Mouse (Mus musculus): Measurements from ENCODE around the gene Bicd2. TPM values are rescaled to one million over a fixed set of nuclear protein-coding genes. Genes with fewer than 3 reads are reported as not detected.
"Not testable (repeated sequence)": the region's sequence is repeated elsewhere in the genome, so short reads cannot be mapped to it uniquely, and the experiment has no call there.

Bicd2 gene
- total RNA-seq, 1 experiment = 25.5 TPM

DNA sequence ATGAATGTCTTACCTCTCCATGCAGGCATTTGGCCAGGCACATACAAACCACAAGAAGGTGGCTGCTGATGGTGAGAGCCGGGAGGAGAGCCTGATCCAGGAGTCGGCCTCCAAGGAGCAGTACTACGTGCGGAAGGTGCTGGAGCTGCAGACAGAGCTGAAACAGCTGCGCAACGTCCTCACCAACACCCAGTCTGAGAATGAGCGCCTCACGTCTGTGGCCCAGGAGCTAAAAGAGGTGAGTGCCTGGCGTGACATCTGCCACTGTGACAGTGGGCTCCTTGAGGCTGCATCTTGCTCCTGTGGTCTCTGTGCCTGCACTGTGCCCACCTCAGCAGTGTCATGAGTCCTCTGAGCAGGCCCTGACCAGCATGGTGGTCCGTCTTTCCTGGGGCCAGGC lies 28.0 kb downstream of the Bicd2 start:
- no peak for DNase-seq (ENCODE audit: low read depth, low spot score)
- TF ChIP-seq ZC3H11A (IDR thresholded peaks at IDR 0.05; ENCODE audit: borderline replicate concordance, low read depth, low read length) = no peak
- TF ChIP-seq HCFC1 (IDR thresholded peaks at IDR 0.05; ENCODE audit: borderline replicate concordance, insufficient read depth, low read length) = no peak
- TF ChIP-seq ZNF384 (IDR thresholded peaks at IDR 0.05; ENCODE audit: low read depth, low read length) = no peak
- no peak for TF ChIP-seq CHD2 (IDR thresholded peaks at IDR 0.05; ENCODE audit: low read depth, low read length)
- no peak for TF ChIP-seq MAFK (IDR thresholded peaks at IDR 0.05; ENCODE audit: insufficient read depth, low read depth, low read length)
- Histone ChIP-seq H3K27ac (ENCODE audit: insufficient read depth, low read depth, low read length, poor library complexity, severe bottlenecking) (no peak overlapping the region), H3K9me3 (ENCODE audit: control insufficient read depth, insufficient read depth, low read depth, low read length) (no peaks in the 10 kb centered on the region), H3K4me1 (ENCODE audit: control insufficient read depth in 2 of 2, insufficient read depth in 2 of 2, low read length in 2 of 2, poor library complexity in 1 of 2) (no peaks in the 10 kb centered on the region), H3K4me3 (ENCODE audit: insufficient read depth in 1 of 2, low read depth in 1 of 2, low read length in 2 of 2, poor library complexity in 1 of 2, severe bottlenecking in 1 of 2) (no peak overlapping the region), H3K36me3 (ENCODE audit: control insufficient read depth, insufficient read depth, low read length, poor library complexity, severe bottlenecking) (peaks cover 19% of the 10 kb centered on the region; the same call in 1 of the 2 replicates), H3K9ac (ENCODE audit: insufficient read depth, low read depth, low read length, poor library complexity, severe bottlenecking) (no peak overlapping the region)
- in situ Hi-C loops (cut with MboI; ENCODE audit: low sequenced_read_pairs in 2 of 2, unreplicated experiment in 2 of 2) = no loop called here

DNA sequence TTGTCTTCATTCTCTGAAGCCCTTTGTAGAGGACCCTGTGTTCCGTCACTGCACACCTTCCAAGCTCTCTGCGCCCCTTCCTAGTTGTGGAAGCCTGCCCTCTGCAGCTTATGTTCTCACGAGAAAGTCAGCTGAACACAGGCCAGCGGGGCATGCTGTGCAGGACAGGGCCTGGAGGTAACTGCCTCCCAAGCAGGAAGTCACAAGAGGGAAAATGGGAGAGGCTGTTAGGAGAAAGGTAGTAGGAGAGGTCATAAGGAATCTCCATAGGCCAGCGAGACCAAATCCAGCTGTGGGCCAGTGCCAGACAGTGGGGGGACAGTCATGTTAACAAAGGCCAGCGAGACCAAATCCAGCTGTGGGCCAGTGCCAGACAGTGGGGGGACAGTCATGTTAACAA lies 28.8 kb downstream of the Bicd2 start:
- H3K9me3 ChIP-seq (ENCODE audit: control insufficient read depth, insufficient read depth, low read depth, low read length); H3K9ac ChIP-seq (ENCODE audit: insufficient read depth, low read depth, low read length, poor library complexity, severe bottlenecking); H3K27ac ChIP-seq (ENCODE audit: insufficient read depth, low read depth, low read length, poor library complexity, severe bottlenecking); H3K4me1 ChIP-seq (ENCODE audit: control insufficient read depth in 2 of 2, insufficient read depth in 2 of 2, low read length in 2 of 2, poor library complexity in 1 of 2); DNase-seq (ENCODE audit: low read depth, low spot score); H3K4me3 ChIP-seq (ENCODE audit: insufficient read depth in 1 of 2, low read depth in 1 of 2, low read length in 2 of 2, poor library complexity in 1 of 2, severe bottlenecking in 1 of 2); in situ Hi-C loops (cut with MboI; ENCODE audit: low sequenced_read_pairs in 2 of 2, unreplicated experiment in 2 of 2): not testable (repeated sequence)
- H3K36me3 ChIP-seq (ENCODE audit: control insufficient read depth, insufficient read depth, low read length, poor library complexity, severe bottlenecking) = peaks cover 20% of the 10 kb centered on the region; the same call in 1 of the 2 replicates

DNA sequence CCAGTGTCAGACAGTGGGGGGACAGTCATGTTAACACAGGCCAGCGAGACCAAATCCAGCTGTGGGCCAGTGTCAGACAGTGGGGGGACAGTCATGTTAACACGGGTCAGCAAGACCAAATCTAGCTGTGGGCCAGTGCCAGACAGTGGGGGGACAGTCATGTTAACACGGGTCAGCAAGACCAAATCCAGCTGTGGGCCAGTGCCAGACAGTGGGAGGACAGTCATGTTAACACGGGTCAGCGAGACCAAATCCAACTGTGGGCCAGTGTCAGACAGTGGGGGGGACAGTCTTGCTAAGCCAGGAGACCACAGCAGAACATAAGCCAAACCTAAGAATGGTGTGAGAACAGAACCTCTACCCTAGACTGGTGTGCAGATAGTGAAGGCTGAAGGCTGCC lies 29.5 kb downstream of the Bicd2 start:
- not testable (repeated sequence) for DNase-seq (ENCODE audit: low read depth, low spot score); H3K9ac ChIP-seq (ENCODE audit: insufficient read depth, low read depth, low read length, poor library complexity, severe bottlenecking)
- peaks cover 23% of the 10 kb centered on the region; the same call in 1 of the 2 replicates for H3K36me3 ChIP-seq (ENCODE audit: control insufficient read depth, insufficient read depth, low read length, poor library complexity, severe bottlenecking)

DNA sequence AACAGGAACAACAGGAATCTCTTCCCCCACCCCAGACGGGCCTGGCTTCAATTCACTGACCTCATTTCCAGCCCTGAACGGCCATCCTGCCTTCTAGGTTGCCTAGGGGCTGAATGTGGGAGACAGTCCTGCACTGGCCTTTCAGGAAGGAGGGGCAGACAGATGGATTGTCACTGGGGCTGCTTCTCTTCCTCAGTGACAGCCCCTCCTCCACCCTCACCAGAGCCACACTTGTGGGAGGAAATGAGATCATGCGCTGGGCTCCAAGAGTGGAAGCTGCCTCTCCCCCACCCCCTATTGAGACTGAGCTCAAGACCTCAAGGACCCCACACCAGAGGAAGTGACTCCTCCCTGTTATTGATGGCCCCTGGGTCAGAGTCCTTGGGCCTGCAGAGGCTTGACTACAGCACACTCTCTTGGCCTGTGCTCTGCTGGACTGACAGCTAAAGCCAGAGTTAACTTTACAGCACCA lies 30.1 kb downstream of the Bicd2 start:
- no peak overlapping the region for H3K9ac ChIP-seq (ENCODE audit: insufficient read depth, low read depth, low read length, poor library complexity, severe bottlenecking)
- TF ChIP-seq ZC3H11A (IDR thresholded peaks at IDR 0.05; ENCODE audit: borderline replicate concordance, low read depth, low read length) (no peak), ZNF384 (IDR thresholded peaks at IDR 0.05; ENCODE audit: low read depth, low read length) (no peak), HCFC1 (IDR thresholded peaks at IDR 0.05; ENCODE audit: borderline replicate concordance, insufficient read depth, low read length) (no peak), MAFK (IDR thresholded peaks at IDR 0.05; ENCODE audit: insufficient read depth, low read depth, low read length) (no peak), CHD2 (IDR thresholded peaks at IDR 0.05; ENCODE audit: low read depth, low read length) (no peak)
- H3K4me1 ChIP-seq (ENCODE audit: control insufficient read depth in 2 of 2, insufficient read depth in 2 of 2, low read length in 2 of 2, poor library complexity in 1 of 2) = peaks cover 0 to 8% of the 10 kb centered on the region in 2 experiments; a peak in 1 of 4 replicates
- no peak overlapping the region for H3K27ac ChIP-seq (ENCODE audit: insufficient read depth, low read depth, low read length, poor library complexity, severe bottlenecking)
- no peak overlapping the region for H3K4me3 ChIP-seq (ENCODE audit: insufficient read depth in 1 of 2, low read depth in 1 of 2, low read length in 2 of 2, poor library complexity in 1 of 2, severe bottlenecking in 1 of 2)
- H3K36me3 ChIP-seq (ENCODE audit: control insufficient read depth, insufficient read depth, low read length, poor library complexity, severe bottlenecking) = peaks cover 28% of the 10 kb centered on the region; the same call in 1 of the 2 replicates
- DNase-seq (ENCODE audit: low read depth, low spot score) = no peak
- no peaks in the 10 kb centered on the region for H3K9me3 ChIP-seq (ENCODE audit: control insufficient read depth, insufficient read depth, low read depth, low read length)
- in situ Hi-C loops (cut with MboI; ENCODE audit: low sequenced_read_pairs in 2 of 2, unreplicated experiment in 2 of 2) = no loop called here

More for the DNA sequence above, 29.5 kb downstream of the Bicd2 start:
- in situ Hi-C loops (cut with MboI; ENCODE audit: low sequenced_read_pairs in 2 of 2, unreplicated experiment in 2 of 2); H3K27ac ChIP-seq (ENCODE audit: insufficient read depth, low read depth, low read length, poor library complexity, severe bottlenecking); H3K9me3 ChIP-seq (ENCODE audit: control insufficient read depth, insufficient read depth, low read depth, low read length); H3K4me1 ChIP-seq (ENCODE audit: control insufficient read depth in 2 of 2, insufficient read depth in 2 of 2, low read length in 2 of 2, poor library complexity in 1 of 2); H3K4me3 ChIP-seq (ENCODE audit: insufficient read depth in 1 of 2, low read depth in 1 of 2, low read length in 2 of 2, poor library complexity in 1 of 2, severe bottlenecking in 1 of 2): not testable (repeated sequence)

DNA sequence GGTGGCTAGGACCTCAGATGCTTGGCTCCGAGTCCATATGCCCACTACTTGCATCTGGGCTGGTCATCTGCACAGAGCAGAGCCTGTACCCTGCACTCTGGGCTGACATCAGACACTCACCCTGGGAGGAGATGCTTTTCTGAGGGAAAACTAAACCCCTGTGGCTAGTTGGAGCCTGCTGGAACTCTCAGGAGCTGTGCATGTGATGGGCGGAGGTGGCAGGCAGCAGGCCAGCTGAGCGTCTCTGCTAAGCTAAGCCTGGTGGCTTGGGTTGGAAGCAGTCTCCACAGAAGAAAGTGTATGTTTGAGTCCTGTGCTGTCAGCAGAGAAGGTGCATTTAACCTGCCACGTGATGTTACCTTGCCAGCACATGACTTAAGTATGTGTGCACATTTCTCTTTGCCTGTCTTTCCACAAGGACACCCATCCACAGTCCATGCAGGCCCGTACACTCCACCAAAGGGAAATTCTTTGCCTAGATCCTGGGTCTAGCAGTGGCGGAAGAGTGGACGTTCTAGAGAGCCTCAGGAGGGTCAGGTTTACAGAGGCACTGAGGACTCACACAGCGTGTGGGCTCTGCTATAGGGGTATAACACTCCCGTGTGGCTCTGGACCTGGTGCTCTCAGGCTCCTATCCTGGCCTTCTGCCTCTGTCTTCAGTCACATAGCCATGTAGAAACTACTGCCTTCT lies 31.1 kb downstream of the Bicd2 start:
- H3K9ac ChIP-seq (ENCODE audit: insufficient read depth, low read depth, low read length, poor library complexity, severe bottlenecking) = no peak overlapping the region
- H3K27ac ChIP-seq (ENCODE audit: insufficient read depth, low read depth, low read length, poor library complexity, severe bottlenecking) = no peak overlapping the region
- H3K4me3 ChIP-seq (ENCODE audit: insufficient read depth in 1 of 2, low read depth in 1 of 2, low read length in 2 of 2, poor library complexity in 1 of 2, severe bottlenecking in 1 of 2) = no peak overlapping the region
- TF ChIP-seq CHD2 (IDR thresholded peaks at IDR 0.05; ENCODE audit: low read depth, low read length) = no peak
- no peak for TF ChIP-seq ZNF384 (IDR thresholded peaks at IDR 0.05; ENCODE audit: low read depth, low read length)
- no peak for TF ChIP-seq ZC3H11A (IDR thresholded peaks at IDR 0.05; ENCODE audit: borderline replicate concordance, low read depth, low read length)
- TF ChIP-seq HCFC1 (IDR thresholded peaks at IDR 0.05; ENCODE audit: borderline replicate concordance, insufficient read depth, low read length) = no peak
- no peak for TF ChIP-seq MAFK (IDR thresholded peaks at IDR 0.05; ENCODE audit: insufficient read depth, low read depth, low read length)
- in situ Hi-C loops (cut with MboI; ENCODE audit: low sequenced_read_pairs in 2 of 2, unreplicated experiment in 2 of 2) = no loop called here
- peaks cover 30% of the 10 kb centered on the region; the same call in 1 of the 2 replicates for H3K36me3 ChIP-seq (ENCODE audit: control insufficient read depth, insufficient read depth, low read length, poor library complexity, severe bottlenecking)
- DNase-seq (ENCODE audit: low read depth, low spot score) = no peak
- H3K4me1 ChIP-seq (ENCODE audit: control insufficient read depth in 2 of 2, insufficient read depth in 2 of 2, low read length in 2 of 2, poor library complexity in 1 of 2) = peaks cover 0 to 8% of the 10 kb centered on the region in 2 experiments; a peak in 1 of 4 replicates
- no peaks in the 10 kb centered on the region for H3K9me3 ChIP-seq (ENCODE audit: control insufficient read depth, insufficient read depth, low read depth, low read length)
